Mouse (Mus musculus) intestine, embryonic 14.5 days (tissue): ENCODE measurements at regions not wholly inside any gene's neighbourhood (a gene's known extent, or its start where the extent isn't known, plus 50 kb on each side); places are given as distances from the start of the nearest gene placed in this dataset.
A peak's percentile ranks its signal among the peaks of the same experiment; 100 is the strongest.

Experiments
- ATAC-seq: fragments of 200-750 bp; cut with Nextera tagmentation; replicated peaks from 2 replicates; pipeline ENCODE4 v1.8.0; 2017; ENCODE audit warnings: low read depth, moderate number of reproducible peaks, moderate TSS enrichment, moderate library complexity; ENCODE audit not compliant: low FRiP score, low TSS enrichment
- DNase-seq: peaks from one replicate; pipeline ENCODE4 v3.0.0-alpha.2; 2018; ENCODE audit warnings: low spot score
- H3K27ac ChIP-seq: fragments of 300-500 bp; sonication (generic); 2 replicates; pipeline ENCODE4 v1.5.1; 2014; ENCODE audit warnings: low read depth, mild to moderate bottlenecking, control low read depth
- H3K27me3 ChIP-seq: fragments of 300-500 bp; sonication (generic); replicated peaks from 2 replicates; pipeline ENCODE4 v1.6.1; 2014; ENCODE audit warnings: low read length, control low read depth; ENCODE audit not compliant: control insufficient read depth, insufficient read depth
- H3K36me3 ChIP-seq: fragments of 300-500 bp; sonication (generic); 2 replicates; pipeline ENCODE4 v1.6.1; 2014; ENCODE audit warnings: low read length, control low read depth; ENCODE audit not compliant: control insufficient read depth, insufficient read depth
- H3K4me1 ChIP-seq: fragments of 300-500 bp; sonication (generic); replicated peaks from 2 replicates; pipeline ENCODE4 v1.6.1; 2014; ENCODE audit warnings: low read length, control low read depth, mixed read lengths; ENCODE audit not compliant: control insufficient read depth, insufficient read depth
- H3K4me2 ChIP-seq: fragments of 300-500 bp; sonication (generic); 2 replicates; pipeline ENCODE4 v1.6.1; 2014; ENCODE audit warnings: low read length
- H3K4me3 ChIP-seq: fragments of 300-500 bp; sonication (generic); 2 replicates; pipeline ENCODE4 v1.5.1; 2014; ENCODE audit warnings: low read depth, low read length, control low read depth, mixed read lengths
- H3K9ac ChIP-seq: fragments of 300-500 bp; sonication (generic); 2 replicates; pipeline ENCODE4 v1.6.1; 2014; ENCODE audit warnings: mild to moderate bottlenecking, low read length
- H3K9me3 ChIP-seq: fragments of 300-500 bp; sonication (generic); 2 replicates; pipeline ENCODE4 v1.6.1; 2016; ENCODE audit warnings: low read length, control low read depth; ENCODE audit not compliant: control insufficient read depth
- WGBS: fragments of 180-500 bp; shearing (Covaris S2); extraction: QIAGEN DNeasy Blood & Tissue Kit; methylation state at CpG from one replicate; pipeline ENCODE4 v1.1.7; 2014; 5-methylcytosine and 5-hydroxymethylcytosine counted together

GRCm38 (mm10) chr13:117423558-117423957, 178.6 kb upstream of the Hcn1 start:
- Histone ChIP-seq H3K27ac (no peak overlapping the region), H3K36me3 (no peaks in the 10 kb centered on the region), H3K4me2 (no peak overlapping the region), H3K4me3 (no peak overlapping the region), H3K4me1 (no peaks in the 10 kb centered on the region), H3K27me3 (no peaks in the 10 kb centered on the region), H3K9me3 (no peaks in the 10 kb centered on the region), H3K9ac (no peak overlapping the region)
- 91% methylated on average over 4 of the region's 4 CpGs for WGBS
- ATAC-seq (no peak), DNase-seq (no peak)

- Histone ChIP-seq H3K9ac (no peak overlapping the region), H3K9me3 (no peaks in the 10 kb centered on the region), H3K4me3 (no peak overlapping the region), H3K36me3 (no peaks in the 10 kb centered on the region), H3K4me1 (no peaks in the 10 kb centered on the region), H3K4me2 (no peak overlapping the region), H3K27ac (no peak overlapping the region), H3K27me3 (no peaks in the 10 kb centered on the region)
- DNase-seq (no peak), ATAC-seq (no peak)
- WGBS = 45% methylated on average over 1 of the region's 1 CpGs
These were observed 177.1 kb upstream of the Hcn1 start for GRCm38 (mm10) chr13:117425015-117425414.

GRCm38 (mm10) chr13:117467407-117467806, 134.7 kb upstream of the Hcn1 start:
- no peak overlapping the region for H3K9ac ChIP-seq
- no peak for ATAC-seq
- DNase-seq = no peak
- no peaks in the 10 kb centered on the region for H3K4me1 ChIP-seq
- no peaks in the 10 kb centered on the region for H3K27me3 ChIP-seq
- no peak overlapping the region for H3K27ac ChIP-seq
- no peak overlapping the region for H3K4me2 ChIP-seq
- 72% methylated on average over 3 of the region's 3 CpGs for WGBS
- H3K9me3 ChIP-seq = no peaks in the 10 kb centered on the region
- H3K36me3 ChIP-seq = no peaks in the 10 kb centered on the region
- no peak overlapping the region for H3K4me3 ChIP-seq

- no peak for ATAC-seq
- Histone ChIP-seq H3K4me3 (no peak overlapping the region), H3K27ac (no peak overlapping the region), H3K4me1 (no peaks in the 10 kb centered on the region), H3K4me2 (no peak overlapping the region), H3K9ac (no peak overlapping the region), H3K36me3 (no peaks in the 10 kb centered on the region), H3K27me3 (no peaks in the 10 kb centered on the region), H3K9me3 (no peaks in the 10 kb centered on the region)
- DNase-seq = no peak
- WGBS = 71% methylated on average over 5 of the region's 5 CpGs
These were observed 129.4 kb upstream of the Hcn1 start for GRCm38 (mm10) chr13:117472726-117473125.

DNA sequence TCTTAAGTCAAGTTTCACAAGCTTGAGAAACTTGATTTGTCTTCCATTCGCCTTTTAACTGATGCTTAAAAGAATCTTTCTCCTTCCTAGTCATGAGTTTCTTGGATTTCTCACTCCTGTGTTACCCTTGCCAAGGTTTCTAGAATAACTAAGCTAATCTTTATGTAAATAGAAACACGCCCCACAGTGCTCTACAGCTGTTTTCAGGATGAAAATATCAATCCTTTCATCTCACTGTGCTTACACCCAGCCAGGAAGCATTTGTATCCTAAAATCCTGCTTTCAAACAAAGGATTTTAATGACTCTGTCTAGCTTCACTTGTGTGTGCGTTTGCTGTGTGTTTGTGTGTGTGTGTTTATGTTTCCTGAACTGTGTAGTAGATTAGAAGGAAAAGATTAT, 119.5 kb upstream of the Hcn1 start:
- Histone ChIP-seq H3K4me1 (no peaks in the 10 kb centered on the region), H3K27ac (no peak overlapping the region), H3K9ac (no peak overlapping the region), H3K27me3 (no peaks in the 10 kb centered on the region), H3K4me2 (no peak overlapping the region), H3K9me3 (no peaks in the 10 kb centered on the region), H3K36me3 (no peaks in the 10 kb centered on the region), H3K4me3 (no peak overlapping the region)
- ATAC-seq (no peak), DNase-seq (no peak)
- WGBS = 25% methylated on average over 3 of the region's 3 CpGs

DNA sequence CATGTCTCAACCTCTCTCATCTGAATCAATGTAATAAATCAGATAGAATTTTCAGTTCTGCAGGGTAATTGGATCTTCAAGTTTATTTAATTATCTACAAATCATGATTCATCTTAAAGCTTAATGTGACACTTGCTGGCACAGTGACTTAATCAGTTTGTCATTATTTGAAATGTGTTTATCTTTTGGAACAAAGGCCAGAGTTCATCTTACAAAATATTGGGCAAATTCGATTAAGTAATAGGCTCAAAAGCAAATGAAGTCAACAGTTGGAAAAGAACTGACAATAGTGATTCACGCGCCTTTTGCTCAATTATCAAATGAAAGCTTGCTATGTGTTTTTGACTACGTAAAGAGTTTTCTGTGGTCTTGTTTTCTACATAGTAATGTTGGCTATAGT, 93.4 kb upstream of the Hcn1 start:
- no peak overlapping the region for H3K27ac ChIP-seq
- H3K4me3 ChIP-seq = no peak overlapping the region
- no peak for DNase-seq
- WGBS = 76% methylated on average over 4 of the region's 4 CpGs
- no peak overlapping the region for H3K4me2 ChIP-seq
- ATAC-seq = no peak
- no peaks in the 10 kb centered on the region for H3K4me1 ChIP-seq
- H3K9me3 ChIP-seq = no peaks in the 10 kb centered on the region
- H3K27me3 ChIP-seq = no peaks in the 10 kb centered on the region
- H3K9ac ChIP-seq = no peak overlapping the region
- H3K36me3 ChIP-seq = no peaks in the 10 kb centered on the region

DNA sequence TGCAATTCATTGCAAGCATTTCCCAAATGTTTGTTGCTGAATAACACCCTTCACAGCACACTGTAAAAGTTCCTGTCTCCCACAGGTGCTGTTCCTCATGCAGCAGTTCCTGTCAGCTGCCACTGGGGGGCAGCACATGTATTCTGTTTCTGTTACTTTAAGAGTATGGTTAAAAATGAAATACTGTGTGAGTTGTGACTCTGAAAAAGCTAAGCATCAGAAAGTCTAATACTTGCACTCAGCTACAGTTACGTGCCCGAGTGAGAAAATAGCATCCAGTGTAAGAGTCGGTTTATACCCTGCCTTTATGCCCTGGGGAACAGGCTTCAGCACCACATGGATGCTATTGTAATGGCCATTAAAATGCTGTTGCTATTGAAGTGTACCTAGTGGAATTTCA, 52.0 kb upstream of the Hcn1 start:
- WGBS = 42% methylated on average over 3 of the region's 3 CpGs
- Histone ChIP-seq H3K4me3 (no peak overlapping the region), H3K4me2 (no peak overlapping the region), H3K36me3 (no peaks in the 10 kb centered on the region), H3K4me1 (no peaks in the 10 kb centered on the region), H3K9me3 (no peaks in the 10 kb centered on the region), H3K27ac (no peak overlapping the region), H3K9ac (no peak overlapping the region), H3K27me3 (no peaks in the 10 kb centered on the region)
- ATAC-seq (no peak), DNase-seq (peak; percentile 65)
